ENCODE assay signal across 24 mouse cellular contexts in genomic region chr11:100588462-100588861, GRCm38 (mm10). TPM values are rescaled to one million over a fixed set of nuclear protein-coding genes. Genes with fewer than 3 reads are reported as not detected.
DNase-seq lines count a peak whose midpoint lies in the region; TF ChIP-seq lines count a peak whose summit lies in the region.
"Had no signal": no experiment of that assay in that cellular context is flagged by ENCODE, and none has a peak within 500 bp of the region (broad histone marks: within the 10 kb centered on the region; RNA-seq: fewer than 3 reads in every experiment).

No protein-coding gene starts in this region.

- H3K79me2 ChIP-seq in CH12.LX (replicated peaks; ENCODE audit: control insufficient read depth, extremely low read depth, insufficient read depth, poor library complexity, severe bottlenecking) (peaks cover 20% of the 10 kb centered on the region; the same call in 1 of the 2 replicates), macrophage (ENCODE audit: inconsistent target) (peaks cover 11% of the 10 kb centered on the region; the same call in 1 of the 2 replicates)

- DNase-seq in spleen, adult 2 months (ENCODE audit: low read depth in 1 of 2, low spot score in 2 of 2) = no peak
- no peak for DNase-seq in spleen, adult 18-20 months
- no peak for DNase-seq in CH12.LX (ENCODE audit: extremely low read depth)
- DNase-seq in frontal cortex, postnatal 36 days (ENCODE audit: low spot score in 2 of 2) = no peak
- DNase-seq in urinary bladder, postnatal 14 days (ENCODE audit: low spot score) = no peak
- no peak for DNase-seq in gastrocnemius, postnatal 14 days
- DNase-seq: adrenal gland, postnatal 10 days; cerebellum, adult 9-10 months; gastrocnemius, postnatal 10 days; heart, postnatal 4 days; kidney, adult 18-20 months; layer of hippocampus, postnatal 36 days; lung, postnatal 4 days; right cerebral cortex, postnatal 25 days; thymus, adult 18-20 months had no signal

- peak overlapping the region; percentile 66 for H3K27ac ChIP-seq in spleen, adult 2 months (ENCODE audit: insufficient read depth, low read length)
- H3K27ac ChIP-seq in CH12.LX (ENCODE audit: insufficient read depth, low read depth) (peak overlapping the region; percentile 89), macrophage (peak overlapping the region; percentile 32; the same call in 1 of the 2 replicates)
- H3K27ac ChIP-seq: embryonic facial prominence, embryonic 10.5 days; heart, embryonic 15.5 days; hindbrain, embryonic 15.5 days; kidney, postnatal 0 days; lung, embryonic 15.5 days; midbrain, embryonic 12.5 days; neural tube, embryonic 15.5 days had no signal

- H3K4me3 ChIP-seq in spleen, adult 2 months (ENCODE audit: extremely low read depth, insufficient read depth, insufficient read length) = no peak overlapping the region
- H3K4me3 ChIP-seq in CH12.LX (replicated peaks in 1 of 3; ENCODE audit: low read depth in 2 of 3, low read length in 2 of 3, poor library complexity in 1 of 3) (no peak overlapping the region), macrophage (ENCODE audit: inconsistent target) (no peak overlapping the region)
- H3K4me3 ChIP-seq: embryonic facial prominence, embryonic 10.5 days; heart, embryonic 15.5 days; hindbrain, embryonic 15.5 days; lung, embryonic 15.5 days; midbrain, embryonic 12.5 days; myocyte; neural tube, embryonic 15.5 days had no signal

- dilution Hi-C loops in CH12.LX (cut with MboI; ENCODE audit: extremely low pct_ligation_motif_present, extremely low pct_unique_long_range_greater_than_20kb, low sequenced_read_pairs) = no loop called here

- TF ChIP-seq RAD21 in CH12.LX (IDR thresholded peaks at IDR 0.05; ENCODE audit: low read depth, low read length) = no peak

- H3K36me3 ChIP-seq in spleen, adult 2 months (ENCODE audit: control insufficient read depth, insufficient read depth, low read length) = peaks cover 40% of the 10 kb centered on the region
- H3K36me3 ChIP-seq in CH12.LX (replicated peaks in 1 of 2; ENCODE audit: control insufficient read depth in 1 of 2, insufficient read depth in 1 of 2, low read length in 1 of 2) (peaks cover 88 to 96% of the 10 kb centered on the region in 2 experiments), macrophage (ENCODE audit: inconsistent target) (peaks cover 74% of the 10 kb centered on the region)

- no peak overlapping the region for H3K4me2 ChIP-seq in CH12.LX (ENCODE audit: insufficient read depth, low read depth, poor library complexity, severe bottlenecking)
- H3K4me2 ChIP-seq: heart, embryonic 15.5 days; hindbrain, embryonic 15.5 days; lung, embryonic 15.5 days; midbrain, embryonic 12.5 days; neural tube, embryonic 15.5 days had no signal

- in situ Hi-C loops in CH12.LX (cut with MboI; ENCODE audit: low pct_ligation_motif_present, low pct_unique_long_range_greater_than_20kb, low sequenced_read_pairs) = no loop called here

- peak; percentile 83 for TF ChIP-seq EP300 in CH12.LX (IDR thresholded peaks at IDR 0.05; ENCODE audit: low read length)

- H3K4me1 ChIP-seq in spleen, adult 2 months (ENCODE audit: control insufficient read depth, insufficient read depth, insufficient read length) = peaks cover 25% of the 10 kb centered on the region; the same call in 1 of the 2 replicates
- H3K4me1 ChIP-seq in CH12.LX (ENCODE audit: control insufficient read depth in 1 of 2, insufficient read depth in 2 of 2) = peaks cover 33 to 63% of the 10 kb centered on the region in 2 experiments
- H3K4me1 ChIP-seq: embryonic facial prominence, embryonic 10.5 days; heart, embryonic 15.5 days; hindbrain, embryonic 15.5 days; lung, embryonic 15.5 days; midbrain, embryonic 12.5 days; neural tube, embryonic 15.5 days had no signal

- TF ChIP-seq POLR2A in spleen, adult 2 months (IDR thresholded peaks at IDR 0.05; ENCODE audit: low read depth, low read length) = no peak
- no peak; the same call in 1 of the 2 replicates for TF ChIP-seq POLR2A in CH12.LX (IDR thresholded peaks at IDR 0.05; ENCODE audit: low read depth, low read length)

- H3K27me3 ChIP-seq in spleen, adult 2 months (ENCODE audit: control insufficient read depth, insufficient read depth, low read length) = no peaks in the 10 kb centered on the region
- H3K27me3 ChIP-seq in CH12.LX (replicated peaks) = no peaks in the 10 kb centered on the region
- H3K27me3 ChIP-seq: heart, embryonic 15.5 days; hindbrain, embryonic 15.5 days; lung, embryonic 15.5 days; midbrain, embryonic 12.5 days; neural tube, embryonic 15.5 days had no signal

- no peak for TF ChIP-seq CTCF in spleen, adult 2 months (IDR thresholded peaks at IDR 0.05; ENCODE audit: extremely low read depth, insufficient read depth, insufficient read length, insufficient replicate concordance)
- TF ChIP-seq CTCF in CH12.LX (conservative IDR thresholded peaks at IDR 0.05 in 1 of 2, IDR thresholded peaks at IDR 0.05 in 1 of 2; ENCODE audit: low read depth in 2 of 2, low read length in 2 of 2) = no peak

- no peak overlapping the region for H3K9ac ChIP-seq in CH12.LX (ENCODE audit: insufficient read depth, low read depth)
- H3K9ac ChIP-seq: heart, embryonic 15.5 days; hindbrain, embryonic 15.5 days; lung, embryonic 15.5 days; midbrain, embryonic 12.5 days; neural tube, embryonic 15.5 days had no signal

- 50% methylated on average over 2 of the region's 2 CpGs for WGBS in spleen, adult 2 months
- 91% methylated on average over 2 of the region's 2 CpGs for WGBS in macrophage (ENCODE audit: missing documents)

- no peaks in the 10 kb centered on the region for H3K9me3 ChIP-seq in CH12.LX (replicated peaks; ENCODE audit: low read length)
- H3K9me3 ChIP-seq: embryonic facial prominence, embryonic 10.5 days; heart, embryonic 15.5 days; hindbrain, embryonic 15.5 days; lung, embryonic 15.5 days; midbrain, embryonic 12.5 days; neural tube, embryonic 15.5 days had no signal

- intact Hi-C loops in gastrocnemius, postnatal 14 days (cut with DNase I; ENCODE audit: low total_unique reads) = no loop called here

TF ChIP-seq in CH12.LX, 34 proteins besides CTCF, POLR2A, EP300 and RAD21 (continues in another document):
- TF ChIP-seq USF2 (conservative IDR thresholded peaks at IDR 0.05; ENCODE audit: low read depth, low read length) (no peak), MYC (IDR thresholded peaks at IDR 0.05; ENCODE audit: low read depth, low read length) (peak; percentile 64; the same call in 1 of the 2 replicates), MAX (IDR thresholded peaks at IDR 0.05; ENCODE audit: low read length) (peak; percentile 28; the same call in 1 of the 2 replicates), TBP (conservative IDR thresholded peaks at IDR 0.05; ENCODE audit: low read depth, low read length) (no peak), MAZ (IDR thresholded peaks at IDR 0.05; ENCODE audit: low read depth, low read length) (0 out of 2 replicates have a peak, but pooled peaks have one; percentile 30), NELFE (IDR thresholded peaks at IDR 0.05; ENCODE audit: low read depth, low read length) (no peak), BHLHE40 (IDR thresholded peaks at IDR 0.05; ENCODE audit: low read depth, low read length) (0 out of 2 replicates have a peak, but pooled peaks have one; percentile 21), MEF2A (IDR thresholded peaks at IDR 0.05; ENCODE audit: borderline replicate concordance, low read depth, low read length) (peak; percentile 53; the same call in 1 of the 2 replicates)

RNA-seq across cellular contexts. Expression of gene Cnp, which starts 13.8 kb away (rescaled TPM):
- polyA plus RNA-seq in spleen, adult 2 months (2012; rRNA removed) = 97.4 and 120 TPM in 2 replicates
- 80.2 and 91.6 TPM in 2 replicates for total RNA-seq in CH12.LX (2012; rRNA removed)
- 75.9 and 87.8 TPM in 2 replicates for total RNA-seq in CH12.LX (2014; rRNA removed)
- 77.7 and 81.2 TPM in 2 replicates for polyA plus RNA-seq in CH12.LX (2012; ENCODE audit: insufficient read length, low read depth)
- total RNA-seq in macrophage (2018; cell fraction: chromatin; rRNA removed) = 10 to 100 TPM in 5 of 26 experiments, 1 to 10 TPM in 19, under 1 TPM in 2; 0.87 to 13.2 (median 4.0) TPM
- 100 to 1,000 TPM in 1 of 26 experiments, 10 to 100 TPM in 25; 28.5 to 108 (median 51.6) TPM for total RNA-seq in macrophage (2018; cell fraction: cytosol; rRNA removed)
- total RNA-seq in macrophage (2018; cell fraction: nucleus; rRNA removed) = 10 to 100 TPM in 22 of 26 experiments, 1 to 10 TPM in 4; 6.2 to 65.2 (median 21.2) TPM
- polyA plus RNA-seq in macrophage (2018) = 26.5 to 58.0 TPM (median 47.3 TPM) in 3 replicates
- 10 to 100 TPM; 10.7 to 32.2 TPM for total RNA-seq in gastrocnemius, postnatal 14 days (2021)

RNA-seq across cellular contexts. Expression of gene Nkiras2, which starts 30.6 kb away (rescaled TPM):
- 39.5 and 48.9 TPM in 2 replicates for polyA plus RNA-seq in spleen, adult 2 months (2012; rRNA removed)
- total RNA-seq in CH12.LX (2012; rRNA removed) = 59.9 and 70.0 TPM in 2 replicates
- total RNA-seq in CH12.LX (2014; rRNA removed) = 46.6 and 53.8 TPM in 2 replicates
- 57.9 and 60.0 TPM in 2 replicates for polyA plus RNA-seq in CH12.LX (2012; ENCODE audit: insufficient read length, low read depth)
- 10 to 100 TPM in 22 of 26 experiments, 1 to 10 TPM in 4; 4.4 to 64.4 (median 24.7) TPM for total RNA-seq in macrophage (2018; cell fraction: chromatin; rRNA removed)
- 10 to 100 TPM; 33.0 to 70.9 (median 60.9) TPM for total RNA-seq in macrophage (2018; cell fraction: cytosol; rRNA removed)
- total RNA-seq in macrophage (2018; cell fraction: nucleus; rRNA removed) = 10 to 100 TPM; 11.7 to 72.5 (median 38.1) TPM
- polyA plus RNA-seq in macrophage (2018) = 44.7 to 60.7 TPM (median 47.9 TPM) in 3 replicates
- 10 to 100 TPM; 21.2 to 23.4 TPM for total RNA-seq in gastrocnemius, postnatal 14 days (2021)

RNA-seq across cellular contexts. Expression of gene Dnajc7, which starts 31.5 kb away (rescaled TPM):
- 43.9 and 53.7 TPM in 2 replicates for polyA plus RNA-seq in spleen, adult 2 months (2012; rRNA removed)
- total RNA-seq in CH12.LX (2012; rRNA removed) = 249 and 250 TPM in 2 replicates
- total RNA-seq in CH12.LX (2014; rRNA removed) = 123 and 141 TPM in 2 replicates
- 455 and 516 TPM in 2 replicates for polyA plus RNA-seq in CH12.LX (2012; ENCODE audit: insufficient read length, low read depth)
- 100 to 1,000 TPM; 165 to 694 (median 511) TPM for total RNA-seq in macrophage (2018; cell fraction: chromatin; rRNA removed)
- 100 to 1,000 TPM in 20 of 26 experiments, 10 to 100 TPM in 6; 82.7 to 154 (median 113) TPM for total RNA-seq in macrophage (2018; cell fraction: cytosol; rRNA removed)
- 100 to 1,000 TPM; 124 to 407 (median 282) TPM for total RNA-seq in macrophage (2018; cell fraction: nucleus; rRNA removed)
- polyA plus RNA-seq in macrophage (2018) = 134 to 172 TPM (median 137 TPM) in 3 replicates
- total RNA-seq in gastrocnemius, postnatal 14 days (2021) = 100 to 1,000 TPM; 143 to 179 TPM

RNA-seq across cellular contexts. Expression of gene Ttc25, which starts 43.1 kb away (rescaled TPM):
- polyA plus RNA-seq in spleen, adult 2 months (2012; rRNA removed) = 0.04 and 0.07 TPM in 2 replicates
- total RNA-seq in CH12.LX (2012; rRNA removed) (1.3 and 1.8 TPM in 2 replicates), CH12.LX (2014; rRNA removed) (0.51 and 0.70 TPM in 2 replicates)
- polyA plus RNA-seq in CH12.LX (2012; ENCODE audit: insufficient read length, low read depth) (6.4 and 12.8 TPM in 2 replicates), macrophage (2018) (0.11 to 0.12 TPM in 2 of 3 replicates, not detected in the other)
- 1 to 10 TPM in 4 of 26 experiments, under 1 TPM in 17, not detected in 5; 0.16 to 1.4 (median 0.55) TPM for total RNA-seq in macrophage (2018; cell fraction: chromatin; rRNA removed)
- under 1 TPM in 25 of 26 experiments, not detected in 1; 0.03 to 0.20 (median 0.10) TPM for total RNA-seq in macrophage (2018; cell fraction: cytosol; rRNA removed)
- total RNA-seq in macrophage (2018; cell fraction: nucleus; rRNA removed) = 1 to 10 TPM in 6 of 26 experiments, under 1 TPM in 18, not detected in 2; 0.28 to 1.4 (median 0.68) TPM
- under 1 TPM; 0.14 to 0.16 TPM for total RNA-seq in gastrocnemius, postnatal 14 days (2021)

Comparison
In these comparisons a context has a peak if more than half of its experiments do, and no peak if none do; other contexts are left out.
1. H3K27ac ChIP-seq: peak in every context shown above with its lines; median percentile 89 in CH12.LX; 66 in spleen, adult 2 months; 32 in macrophage.